Mouse (Mus musculus) olfactory bulb, adult 2 months (tissue): ENCODE measurements around the gene Necab2. TPM values are rescaled to one million over a fixed set of nuclear protein-coding genes. Genes with fewer than 3 reads are reported as not detected.

Source experiments
- H3K27ac ChIP-seq: fragments of 200-500 bp; 2 replicates; pipeline ENCODE4 v1.5.1; 2012; ENCODE audit warnings: low read depth, low read length; ENCODE audit not compliant: insufficient read depth
- H3K4me1 ChIP-seq: fragments of 200-500 bp; 2 replicates; pipeline ENCODE4 v1.6.1; 2012; ENCODE audit warnings: low read length; ENCODE audit not compliant: control insufficient read depth, insufficient read depth
- H3K4me3 ChIP-seq: fragments of 200-500 bp; 2 replicates; pipeline ENCODE4 v1.5.1; 2012; ENCODE audit warnings: mild to moderate bottlenecking, low read depth, low read length, moderate library complexity; ENCODE audit not compliant: insufficient read depth
- CTCF ChIP-seq: fragments of 200-500 bp; IDR thresholded peaks from 2 replicates; pipeline ENCODE4 v1.5.1; 2012; ENCODE audit warnings: low read depth, mild to moderate bottlenecking, low read length, moderate library complexity; ENCODE audit not compliant: insufficient read depth
- POLR2A ChIP-seq: fragments of 200-500 bp; IDR thresholded peaks from 2 replicates; pipeline ENCODE4 v1.6.1; 2012; ENCODE audit warnings: mild to moderate bottlenecking, low read depth, low read length, moderate library complexity; ENCODE audit not compliant: insufficient read depth
- WGBS: fragments of 180-500 bp; shearing (Covaris S2); methylation state at CpG from one replicate; pipeline ENCODE4 v1.1.7; 2018; 5-methylcytosine and 5-hydroxymethylcytosine counted together
- polyA plus RNA-seq: library from polyadenylated mRNA; stranded (reverse); fragments of >200 nt; gene quantifications from 2 replicates; pipeline ENCODE4 v1.2.4, GENCODE M21; 2012; ENCODE audit warnings: low replicate concordance; ENCODE audit not compliant: missing spikeins, insufficient read depth, insufficient read length

The Necab2 gene
- polyA plus RNA-seq, 1 experiment, result not detected

DNA sequence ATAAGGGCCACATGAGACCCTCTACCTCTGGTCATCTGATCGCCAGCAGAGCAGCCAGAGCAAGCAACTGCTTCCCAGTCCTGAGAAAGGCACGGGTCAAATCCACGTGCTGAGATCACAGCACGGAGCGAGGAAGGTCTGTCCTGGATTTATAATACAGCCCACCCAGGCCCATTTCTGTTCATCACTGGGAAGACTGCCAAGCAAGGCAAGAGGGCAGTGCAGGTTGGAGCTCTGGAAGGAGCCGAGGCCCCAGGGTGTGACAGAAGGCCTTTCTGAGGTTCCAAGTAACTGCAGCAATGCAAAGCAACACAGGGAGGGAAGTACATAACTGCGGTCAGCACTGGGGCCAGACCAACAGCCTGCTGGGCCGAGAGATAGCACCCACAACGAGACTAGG lies 64.0 kb downstream of the Necab2 start:
- peaks cover 10% of the 10 kb centered on the region for H3K4me1 ChIP-seq
- no peak for TF ChIP-seq POLR2A
- TF ChIP-seq CTCF, result no peak
- no peak overlapping the region for H3K27ac ChIP-seq
- WGBS, result 80% methylated on average over 9 of the region's 9 CpGs
- H3K4me3 ChIP-seq, result no peak overlapping the region

DNA sequence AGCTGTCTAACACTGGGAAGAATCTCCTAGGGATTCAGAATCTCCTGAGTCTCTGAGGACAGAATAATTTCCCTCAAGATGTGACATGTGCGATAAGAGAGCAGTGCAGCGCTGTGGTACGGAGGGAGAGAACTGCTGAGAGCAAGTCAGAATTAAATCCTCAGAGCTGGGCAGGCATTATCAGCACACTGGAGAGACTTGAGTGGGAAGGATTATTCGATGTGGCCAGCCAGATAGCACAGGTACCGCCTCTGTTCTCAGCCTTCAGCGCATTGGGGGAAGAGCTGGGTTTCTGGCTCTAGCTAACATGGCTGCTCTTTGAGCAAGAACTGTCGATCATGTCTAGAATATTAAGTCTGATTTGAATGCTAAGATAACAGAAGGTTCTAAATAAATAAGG lies 65.2 kb downstream of the Necab2 start:
- no peak overlapping the region for H3K27ac ChIP-seq
- H3K4me1 ChIP-seq, result no peaks in the 10 kb centered on the region
- no peak for TF ChIP-seq POLR2A
- TF ChIP-seq CTCF, result no peak
- WGBS, result 87% methylated on average over 7 of the region's 7 CpGs
- no peak overlapping the region for H3K4me3 ChIP-seq

DNA sequence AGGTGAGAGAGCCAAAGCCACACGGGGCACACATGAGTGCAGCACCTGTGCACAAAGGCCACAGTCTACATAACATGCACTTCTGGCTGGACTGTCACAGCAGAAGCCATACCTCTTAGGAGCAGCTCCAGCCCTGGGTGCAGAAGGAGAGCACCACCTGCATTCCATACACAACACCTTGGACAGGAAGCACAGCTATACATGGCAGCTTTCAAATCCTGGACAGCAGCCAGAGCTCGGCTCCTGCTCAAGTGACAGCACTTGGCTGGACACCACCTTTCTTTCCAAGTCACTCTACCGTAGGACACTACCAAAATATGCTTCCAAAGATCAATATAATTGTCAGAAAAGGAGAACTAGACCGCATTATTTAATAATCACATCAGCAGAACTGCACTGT lies 66.9 kb downstream of the Necab2 start:
- 63% methylated on average over 4 of the region's 4 CpGs for WGBS
- no peak for TF ChIP-seq POLR2A
- no peak for TF ChIP-seq CTCF
- no peak overlapping the region for H3K27ac ChIP-seq
- H3K4me3 ChIP-seq, result no peak overlapping the region
- H3K4me1 ChIP-seq, result no peaks in the 10 kb centered on the region

- 89% methylated on average over 3 of the region's 3 CpGs for WGBS
- TF ChIP-seq POLR2A, result no peak
- TF ChIP-seq CTCF, result no peak
- no peak overlapping the region for H3K4me3 ChIP-seq
- no peak overlapping the region for H3K27ac ChIP-seq
- no peaks in the 10 kb centered on the region for H3K4me1 ChIP-seq
These were observed 68.4 kb downstream of the Necab2 start for GRCm38 (mm10) chr8:119514940-119515339.

GRCm38 (mm10) chr8:119515767-119516166 lies 69.2 kb downstream of the Necab2 start:
- TF ChIP-seq CTCF, result no peak
- no peak for TF ChIP-seq POLR2A
- no peak overlapping the region for H3K4me3 ChIP-seq
- 61% methylated on average over 3 of the region's 3 CpGs for WGBS
- no peak overlapping the region for H3K27ac ChIP-seq
- no peaks in the 10 kb centered on the region for H3K4me1 ChIP-seq

DNA sequence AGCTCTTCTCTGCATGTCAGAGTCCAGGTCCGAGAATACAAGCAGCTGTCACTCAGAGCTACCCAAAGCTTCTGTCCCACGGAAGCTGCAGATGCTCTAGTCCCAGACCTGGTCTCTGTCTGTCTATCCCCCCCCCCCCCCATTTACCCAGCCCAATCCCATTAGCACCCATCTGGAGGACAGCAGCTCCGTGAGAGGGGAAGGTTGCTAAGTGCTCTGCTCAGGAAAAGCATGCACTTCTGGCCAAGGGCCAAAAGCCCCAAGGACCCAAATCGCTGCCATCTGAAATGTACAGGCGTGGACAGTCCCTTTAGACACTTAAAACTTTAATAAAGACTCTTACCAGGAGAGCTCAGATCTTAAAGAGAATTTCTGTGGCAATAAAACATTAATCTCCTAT lies 70.2 kb downstream of the Necab2 start:
- TF ChIP-seq CTCF, result no peak
- no peak for TF ChIP-seq POLR2A
- WGBS, result 36% methylated on average over 5 of the region's 5 CpGs
- Histone ChIP-seq H3K4me1 (no peaks in the 10 kb centered on the region), H3K27ac (no peak overlapping the region), H3K4me3 (no peak overlapping the region)

- whole genome bisulfite sequencing, result 69% methylated on average over 7 of the region's 7 CpGs
- H3K27ac ChIP-seq, result no peak overlapping the region
- H3K4me3 ChIP-seq, result no peak overlapping the region
- H3K4me1 ChIP-seq, result no peaks in the 10 kb centered on the region
- TF ChIP-seq CTCF (no peak), POLR2A (no peak)
These were observed 73.6 kb downstream of the Necab2 start for GRCm38 (mm10) chr8:119520102-119520501.

Other genes starting within 250 kb of the Necab2 start
- not detected in 2 replicates for gene Hsbp1, start 102.2 kb upstream of the Necab2 start, polyA plus RNA-seq
- not detected in 2 replicates for gene Mlycd, start 51.8 kb upstream of the Necab2 start, polyA plus RNA-seq
- not detected in 2 replicates for gene Osgin1, start 12.6 kb upstream of the Necab2 start, polyA plus RNA-seq
- gene Slc38a8, start 55.0 kb downstream of the Necab2 start, polyA plus RNA-seq, result not detected in 2 replicates
- 181 TPM in 1 of 2 replicates, not detected in the other for gene Mbtps1, start 112.0 kb downstream of the Necab2 start, polyA plus RNA-seq
- 175 TPM in 1 of 2 replicates, not detected in the other for gene Hsdl1, start 128.5 kb downstream of the Necab2 start, polyA plus RNA-seq
- not detected in 2 replicates for gene Dnaaf1, start 128.5 kb downstream of the Necab2 start, polyA plus RNA-seq
- not detected in 2 replicates for gene Taf1c, start 158.5 kb downstream of the Necab2 start, polyA plus RNA-seq
- gene Adad2, start 166.0 kb downstream of the Necab2 start, polyA plus RNA-seq, result not detected in 2 replicates
- not detected in 2 replicates for gene Kcng4, start 189.0 kb downstream of the Necab2 start, polyA plus RNA-seq
- not detected in 2 replicates for gene Wfdc1, start 219.6 kb downstream of the Necab2 start, polyA plus RNA-seq